Mouse (Mus musculus): ENCODE measurements around the gene Klhl41. TPM values are rescaled to one million over a fixed set of nuclear protein-coding genes. Genes with fewer than 3 reads are reported as not detected.
A peak's percentile ranks its signal among the peaks of the same experiment; 100 is the strongest.
"Not testable (repeated sequence)": the region's sequence is repeated elsewhere in the genome, so short reads cannot be mapped to it uniquely, and the experiment has no call there.

Klhl41 gene
- not detected in 2 replicates for total RNA-seq (2014; fragmentation: Nextera tagmentation)
- total RNA-seq (2017) = 0.09 and 0.26 TPM in 2 replicates

GRCm38 (mm10) chr2:69669853-69670252, at the start of gene Klhl41:
Gene Klhl41 (plus strand): TSS chr2:69670120.
- no peak for ATAC-seq (replicated peaks; ENCODE audit: poor library complexity, severe bottlenecking)

GRCm38 (mm10) chr2:69629215-69629614, 40.7 kb upstream of the Klhl41 start:
- ATAC-seq (replicated peaks; ENCODE audit: poor library complexity, severe bottlenecking) = no peak

GRCm38 (mm10) chr2:69629914-69630313, 40.0 kb upstream of the Klhl41 start:
- no peak for ATAC-seq (replicated peaks; ENCODE audit: poor library complexity, severe bottlenecking)

GRCm38 (mm10) chr2:69630792-69631191, 39.1 kb upstream of the Klhl41 start:
- ATAC-seq (replicated peaks; ENCODE audit: poor library complexity, severe bottlenecking) = no peak

- peak; percentile 55 for ATAC-seq (replicated peaks; ENCODE audit: poor library complexity, severe bottlenecking)
These were observed 38.5 kb upstream of the Klhl41 start for GRCm38 (mm10) chr2:69631449-69631848.

- peak; percentile 83 for ATAC-seq (replicated peaks; ENCODE audit: poor library complexity, severe bottlenecking)
These were observed 34.7 kb upstream of the Klhl41 start for GRCm38 (mm10) chr2:69635064-69635701.

GRCm38 (mm10) chr2:69635807-69636206, 34.1 kb upstream of the Klhl41 start:
- ATAC-seq (replicated peaks; ENCODE audit: poor library complexity, severe bottlenecking) = peak; percentile 67

- not testable (repeated sequence) for ATAC-seq (replicated peaks; ENCODE audit: poor library complexity, severe bottlenecking)
These were observed 31.9 kb upstream of the Klhl41 start for GRCm38 (mm10) chr2:69637989-69638388.

GRCm38 (mm10) chr2:69640100-69640499, 29.8 kb upstream of the Klhl41 start:
- no peak for ATAC-seq (replicated peaks; ENCODE audit: poor library complexity, severe bottlenecking)

- ATAC-seq (replicated peaks; ENCODE audit: poor library complexity, severe bottlenecking) = no peak
These were observed 24.8 kb upstream of the Klhl41 start for GRCm38 (mm10) chr2:69644968-69645617.

GRCm38 (mm10) chr2:69646726-69647490, 23.0 kb upstream of the Klhl41 start, which contains the start of gene Bbs5:
Gene Bbs5 (plus strand): TSS chr2:69647171.
- ATAC-seq (replicated peaks; ENCODE audit: poor library complexity, severe bottlenecking) = peak; percentile 96

GRCm38 (mm10) chr2:69649716-69650115, 20.2 kb upstream of the Klhl41 start:
- ATAC-seq (replicated peaks; ENCODE audit: poor library complexity, severe bottlenecking) = no peak

- ATAC-seq (replicated peaks; ENCODE audit: poor library complexity, severe bottlenecking) = no peak
These were observed 10.6 kb upstream of the Klhl41 start for GRCm38 (mm10) chr2:69659326-69659725.

GRCm38 (mm10) chr2:69663827-69664476, 6.0 kb upstream of the Klhl41 start:
- peak; percentile 86 for ATAC-seq (replicated peaks; ENCODE audit: poor library complexity, severe bottlenecking)

- no peak for ATAC-seq (replicated peaks; ENCODE audit: poor library complexity, severe bottlenecking)
These were observed 2.3 kb upstream of the Klhl41 start for GRCm38 (mm10) chr2:69667656-69668055.

- no peak for ATAC-seq (replicated peaks; ENCODE audit: poor library complexity, severe bottlenecking)
These were observed 1.5 kb upstream of the Klhl41 start for GRCm38 (mm10) chr2:69668414-69668813.

- no peak for ATAC-seq (replicated peaks; ENCODE audit: poor library complexity, severe bottlenecking)
These were observed 3.8 kb downstream of the Klhl41 start for GRCm38 (mm10) chr2:69673723-69674122.

GRCm38 (mm10) chr2:69675266-69675665, 5.3 kb downstream of the Klhl41 start:
- no peak for ATAC-seq (replicated peaks; ENCODE audit: poor library complexity, severe bottlenecking)

- ATAC-seq (replicated peaks; ENCODE audit: poor library complexity, severe bottlenecking) = no peak
These were observed 6.8 kb downstream of the Klhl41 start for GRCm38 (mm10) chr2:69676713-69677112.

GRCm38 (mm10) chr2:69677215-69677614, 7.3 kb downstream of the Klhl41 start:
- ATAC-seq (replicated peaks; ENCODE audit: poor library complexity, severe bottlenecking) = not testable (repeated sequence)

GRCm38 (mm10) chr2:69679990-69680389, 10.1 kb downstream of the Klhl41 start:
- ATAC-seq (replicated peaks; ENCODE audit: poor library complexity, severe bottlenecking) = peak; percentile 37; the same call in 1 of the 2 replicates
